Mouse (Mus musculus) E14TG2a.4 (cell line): Measurements from ENCODE around the gene Tbx19.

Experiments used
- CTCF ChIP-seq: conservative IDR thresholded peaks from 2 replicates; pipeline ENCODE4 v1.5.1; 2014; ENCODE audit warnings: low read length
- NANOG ChIP-seq: IDR thresholded peaks from 2 replicates; pipeline ENCODE4 v1.6.1; 2014; ENCODE audit warnings: borderline replicate concordance, low read length, mixed read lengths
- POU5F1 ChIP-seq: IDR thresholded peaks from 2 replicates; pipeline ENCODE4 v1.6.1; 2014; ENCODE audit warnings: low read length, borderline replicate concordance

- TF ChIP-seq CTCF (no peak), POU5F1 (no peak), NANOG (no peak)
Observed at GRCm38 (mm10) chr1:165195396-165195960, 34.9 kb upstream of the Tbx19 start.
